Mouse (Mus musculus): Measurements from ENCODE around the gene Tnfaip8l2.
"Not testable (repeated sequence)": the region's sequence is repeated elsewhere in the genome, so short reads cannot be mapped to it uniquely, and the experiment has no call there.

Gene Tnfaip8l2

DNA sequence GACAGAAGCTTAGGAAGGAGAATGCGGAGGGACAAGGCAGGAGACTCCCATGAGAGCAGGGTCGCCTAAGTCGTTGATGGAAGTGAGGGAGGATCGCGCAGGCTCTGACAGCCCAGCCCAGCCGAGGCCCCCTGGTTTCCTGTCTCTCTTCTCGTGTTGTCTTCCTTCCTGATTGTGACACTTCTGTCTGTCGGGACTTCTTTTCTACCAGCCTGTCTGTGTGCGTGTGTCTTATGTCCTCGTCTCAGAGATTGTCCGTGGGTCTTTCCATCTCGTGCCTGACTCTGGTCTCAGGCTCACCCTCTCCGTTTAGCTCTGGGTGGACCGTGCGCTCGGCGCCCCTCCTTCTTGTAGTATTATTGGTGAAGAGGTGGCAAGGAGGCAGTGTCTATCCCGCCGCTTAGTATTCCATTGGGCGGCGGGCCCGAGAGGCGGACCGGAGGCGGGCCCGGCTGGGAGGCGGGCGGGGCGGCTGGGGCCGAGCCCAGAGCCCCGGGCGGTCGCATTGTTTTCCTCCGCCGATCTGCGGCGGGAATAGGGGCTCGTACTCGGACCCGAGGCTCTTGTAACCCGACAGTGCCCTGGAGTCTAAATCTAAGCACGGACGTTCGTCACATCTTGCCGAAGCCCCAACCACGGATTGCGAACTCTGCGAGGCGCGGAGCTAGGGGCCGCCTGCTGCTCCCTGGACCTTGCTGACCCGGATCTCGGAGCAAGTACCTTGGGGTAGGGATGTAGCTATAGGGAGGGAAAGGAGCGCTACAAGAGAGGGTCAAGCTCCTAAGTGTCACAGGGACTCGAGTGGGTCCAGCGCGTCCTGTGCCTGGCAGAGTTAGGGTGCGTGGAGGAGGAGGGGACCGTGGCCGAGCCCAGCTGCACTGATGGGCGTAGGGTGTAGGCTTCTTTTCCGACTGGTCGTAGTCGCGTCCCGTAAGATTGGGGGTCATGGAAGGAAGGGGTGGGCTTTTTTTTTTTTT is 18.1 kb upstream of the Tnfaip8l2 start, which contains the start of gene Sema6c:
TSS of gene Sema6c (plus strand) at position 471 of the 977 bp plus-strand sequence.
- DNase-seq, result peak; percentile 88

GRCm38 (mm10) chr3:95159511-95159986 is 17.4 kb upstream of the Tnfaip8l2 start:
- DNase-seq, result no peak

GRCm38 (mm10) chr3:95153874-95154273 is 11.7 kb upstream of the Tnfaip8l2 start:
- DNase-seq, result no peak

GRCm38 (mm10) chr3:95147924-95148323 is 5.8 kb upstream of the Tnfaip8l2 start:
- DNase-seq, result no peak

- peak; percentile 87 for DNase-seq
These were observed 454 bp upstream of the Tnfaip8l2 start for GRCm38 (mm10) chr3:95142617-95143011.

DNA sequence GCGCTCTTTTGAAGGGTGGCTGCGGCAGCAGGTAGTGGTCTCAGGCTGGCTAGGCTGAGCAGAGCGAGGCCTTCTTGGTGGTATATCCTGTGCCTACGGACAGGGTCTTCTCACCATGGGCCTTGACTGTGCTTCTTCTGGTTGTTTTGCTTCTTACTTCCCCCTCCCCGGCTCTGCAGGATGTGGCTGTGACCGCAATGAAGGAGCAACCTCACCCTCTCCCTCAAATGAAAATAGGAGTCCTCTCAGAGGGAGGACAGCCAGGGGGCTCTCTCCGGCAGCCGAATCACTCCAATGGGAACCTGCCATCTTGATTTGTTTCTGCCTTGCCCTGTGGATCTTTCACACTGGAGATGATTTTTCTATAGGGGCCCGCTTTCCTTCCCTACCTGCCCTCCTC is 686 bp downstream of the Tnfaip8l2 start:
- DNase-seq, result no peak

DNA sequence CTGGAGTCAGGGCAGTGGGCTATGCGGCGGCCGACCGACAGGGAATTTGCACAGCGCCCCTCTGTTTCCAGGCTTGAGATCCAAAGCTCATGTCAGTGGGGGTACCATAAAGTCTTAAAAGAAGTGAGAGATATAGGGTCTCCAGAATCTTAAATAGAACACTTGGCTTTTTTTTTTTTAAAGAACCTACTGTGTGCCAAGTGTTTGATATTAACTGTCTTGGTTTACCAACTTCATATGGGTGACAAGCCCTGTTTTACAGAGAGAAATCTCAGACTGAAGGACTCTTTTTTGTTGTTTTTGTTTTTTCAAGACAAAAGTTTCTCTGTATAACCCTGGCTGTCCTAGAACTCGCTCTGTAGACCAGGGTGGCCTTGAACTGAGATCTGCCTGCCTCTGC is 1.4 kb downstream of the Tnfaip8l2 start:
- DNase-seq, result no peak

GRCm38 (mm10) chr3:95140289-95140595 is 1.9 kb downstream of the Tnfaip8l2 start:
- no peak for DNase-seq

DNA sequence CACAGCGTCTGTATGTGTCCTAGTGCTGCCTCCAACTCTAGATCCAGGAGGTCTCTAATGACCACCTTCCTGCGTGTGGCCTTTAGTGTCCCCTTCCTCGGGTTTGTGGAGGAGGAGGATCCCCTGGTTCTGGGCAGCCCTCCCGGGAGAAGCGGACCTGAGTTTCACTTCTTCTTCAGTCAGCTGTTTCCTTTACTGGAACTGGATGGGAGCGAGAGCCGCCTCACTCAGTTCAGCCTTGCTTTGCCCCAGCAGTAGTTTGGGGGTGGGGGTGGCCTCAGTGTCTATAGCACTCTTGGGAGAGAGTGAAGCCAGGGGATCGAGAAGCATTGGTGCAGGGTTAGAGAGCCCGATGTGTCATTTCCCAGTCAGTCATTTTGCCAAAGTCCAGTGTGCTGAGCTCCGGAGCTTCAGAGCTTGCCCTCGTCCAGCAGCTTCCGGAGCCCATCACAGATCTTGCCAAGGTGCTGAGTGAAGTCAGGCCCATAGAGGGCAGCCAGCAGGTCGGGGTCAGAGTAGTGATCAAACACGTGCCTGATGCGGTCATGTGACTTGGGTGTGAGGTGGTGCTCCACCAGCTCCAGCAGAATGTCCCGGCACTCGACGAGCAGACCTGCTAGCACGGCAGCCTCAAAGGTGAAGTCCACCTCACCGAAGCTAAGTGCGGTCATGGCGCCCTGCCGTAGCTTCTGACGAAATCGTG is 2.4 kb downstream of the Tnfaip8l2 start:
- DNase-seq, result peak; percentile 91

GRCm38 (mm10) chr3:95136336-95136735 is 5.8 kb downstream of the Tnfaip8l2 start:
- no peak for DNase-seq

- DNase-seq, result no peak
These were observed 6.6 kb downstream of the Tnfaip8l2 start for GRCm38 (mm10) chr3:95135433-95136052.

- peak; percentile 77 for DNase-seq
These were observed 7.1 kb downstream of the Tnfaip8l2 start for GRCm38 (mm10) chr3:95135023-95135422.

GRCm38 (mm10) chr3:95134133-95134532 is 8.0 kb downstream of the Tnfaip8l2 start:
- DNase-seq, result not testable (repeated sequence)

DNA sequence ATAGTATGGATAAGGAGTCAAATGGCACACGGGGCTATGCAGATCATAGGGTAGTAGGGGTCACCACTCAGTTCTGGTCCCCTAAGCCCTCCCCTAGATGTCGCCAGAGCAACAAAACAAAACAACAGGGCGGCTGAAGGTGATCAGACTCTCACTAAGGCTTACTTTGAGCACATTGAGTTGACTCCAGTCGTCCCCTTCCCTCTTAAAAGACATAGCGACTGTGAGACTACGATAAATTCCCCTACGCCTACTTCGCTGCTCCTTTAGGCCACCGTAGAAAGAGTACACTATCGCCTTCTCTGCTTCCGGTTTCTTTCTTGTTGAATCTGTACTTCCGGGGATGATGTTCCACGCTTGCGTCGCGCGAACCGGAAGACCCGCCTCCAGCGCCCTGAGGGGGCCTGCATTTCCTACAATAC is 8.5 kb downstream of the Tnfaip8l2 start, which contains the start of the genes Scnm1 and Lysmd1:
TSS of gene Scnm1 (minus strand) at position 332 of the 422 bp plus-strand sequence.
TSS of gene Lysmd1 (plus strand) at position 409 of the 422 bp plus-strand sequence.
- peak; percentile 97 for DNase-seq

GRCm38 (mm10) chr3:95133176-95133575 is 9.0 kb downstream of the Tnfaip8l2 start:
- no peak for DNase-seq

GRCm38 (mm10) chr3:95132389-95132788 is 9.8 kb downstream of the Tnfaip8l2 start:
- DNase-seq, result not testable (repeated sequence)

DNA sequence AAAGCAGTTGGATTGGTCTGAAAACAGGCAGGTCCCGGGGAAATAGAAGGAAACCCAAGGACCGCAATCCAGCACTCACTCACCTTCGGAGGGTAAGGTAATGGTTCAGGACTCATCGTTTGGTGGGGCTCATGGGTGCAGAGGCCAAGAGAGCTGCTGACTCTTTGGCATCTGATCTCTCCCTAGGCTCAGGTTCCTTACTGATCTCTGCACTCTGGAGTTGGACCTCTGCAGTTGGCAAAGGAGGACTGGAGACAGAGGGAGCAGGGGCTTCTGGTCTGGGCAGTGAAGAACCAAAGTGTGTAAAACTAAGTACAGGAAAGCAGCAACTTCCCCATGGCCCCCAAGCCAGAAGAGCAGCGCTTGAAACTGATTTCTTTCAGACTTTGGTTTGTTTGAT is 12.1 kb downstream of the Tnfaip8l2 start:
- peak; percentile 53 for DNase-seq

- peak; percentile 82 for DNase-seq
These were observed 12.9 kb downstream of the Tnfaip8l2 start for GRCm38 (mm10) chr3:95129226-95129651.

DNA sequence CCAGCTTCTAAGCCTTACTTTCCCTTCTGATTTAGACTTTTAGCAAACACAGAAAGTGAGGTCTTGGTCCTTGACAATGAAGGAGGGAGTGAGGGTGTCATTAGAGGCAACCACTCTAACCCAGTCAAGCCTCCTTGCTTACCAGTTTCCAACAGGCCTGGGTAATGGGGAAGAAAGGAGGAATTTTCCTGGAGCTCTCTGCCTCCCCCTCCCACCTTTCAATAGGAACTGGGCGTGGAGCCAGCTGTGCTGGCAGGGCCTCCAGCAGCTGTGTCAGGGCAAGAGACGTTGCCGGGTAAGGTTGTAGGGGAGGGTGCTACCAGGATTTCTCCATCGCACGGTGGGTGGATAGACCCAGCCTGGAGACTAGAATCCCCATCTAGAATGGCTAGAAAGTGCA is 17.2 kb downstream of the Tnfaip8l2 start:
- no peak for DNase-seq

GRCm38 (mm10) chr3:95124246-95124645 is 17.9 kb downstream of the Tnfaip8l2 start, which contains the start of gene Tmod4:
Gene Tmod4 (plus strand): TSS chr3:95124476.
- no peak for DNase-seq

DNA sequence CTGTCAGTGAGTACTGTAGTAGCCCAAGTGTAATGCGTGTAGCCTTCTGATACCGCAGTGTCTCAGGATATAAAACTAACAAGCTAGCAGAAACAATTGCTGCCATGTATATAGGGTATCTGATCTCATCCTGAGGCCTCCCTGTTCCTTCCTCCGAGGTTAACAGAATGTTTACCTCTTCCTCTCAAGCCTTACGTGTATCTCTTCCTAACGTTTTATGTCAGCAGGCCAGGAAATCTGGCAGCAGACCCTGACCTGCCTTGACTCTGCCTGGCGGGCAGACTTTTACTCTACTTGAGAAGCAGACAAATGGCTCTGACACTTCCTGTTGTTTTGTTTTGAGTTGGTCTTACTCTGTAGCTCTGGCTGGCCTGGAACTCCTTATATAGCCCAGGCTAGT is 20.6 kb downstream of the Tnfaip8l2 start:
- no peak for DNase-seq

GRCm38 (mm10) chr3:95117751-95118150 is 24.4 kb downstream of the Tnfaip8l2 start:
- DNase-seq, result no peak

- no peak for DNase-seq
These were observed 29.4 kb downstream of the Tnfaip8l2 start for GRCm38 (mm10) chr3:95112760-95113159.

All from kidney, adult 11 months (tissue).